Comparison of ENCODE assay signal across 28 mouse cellular contexts in the genomic region with DNA sequence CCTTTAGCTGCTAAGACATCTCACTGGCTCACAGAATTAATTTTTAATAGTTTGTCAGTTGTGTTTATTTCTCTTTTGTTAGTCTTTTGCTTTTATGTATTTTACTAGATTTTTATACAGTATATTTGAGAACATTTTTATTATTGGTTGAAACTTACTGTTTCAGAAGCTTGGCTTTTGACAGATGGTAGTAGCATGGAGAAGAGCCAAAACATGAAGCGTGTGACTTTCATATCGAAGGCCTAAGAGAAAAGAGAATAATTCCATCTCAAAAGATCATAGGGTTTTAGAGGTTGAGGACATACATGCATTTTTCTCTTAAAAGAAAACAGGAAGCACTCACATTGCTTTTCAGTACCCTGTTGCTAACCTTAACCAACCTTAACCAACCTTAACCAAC. TPM values are rescaled to one million over a fixed set of nuclear protein-coding genes. Genes with fewer than 3 reads are reported as not detected.
"Had no signal": no experiment of that assay in that cellular context is flagged by ENCODE, and none has a peak within 500 bp of the region (broad histone marks: within the 10 kb centered on the region; RNA-seq: fewer than 3 reads in every experiment).

No protein-coding gene starts in this region.

- DNase-seq: kidney, adult 11 months; kidney, adult 8-10 months; kidney, postnatal 10 days; kidney, postnatal 36 days; liver; lung, adult 18-20 months; lung, postnatal 10 days; lung, postnatal 36 days; right cerebral cortex, postnatal 25 days; spleen, adult 18-20 months; thymus, adult 2 months; thymus, postnatal 14 days; thymus, postnatal 4 days had no signal

- H3K9ac ChIP-seq: kidney, embryonic 15.5 days; limb, embryonic 13.5 days; liver, embryonic 12.5 days; liver, embryonic 15.5 days; lung, embryonic 15.5 days; midbrain, embryonic 13.5 days; stomach, embryonic 15.5 days had no signal

- H3K4me1 ChIP-seq: kidney, embryonic 15.5 days; limb, embryonic 10.5 days; limb, embryonic 13.5 days; liver, embryonic 12.5 days; liver, embryonic 15.5 days; lung, embryonic 15.5 days; megakaryocyte, embryonic 14.5 days; midbrain, embryonic 10.5 days; midbrain, embryonic 13.5 days; stomach, embryonic 15.5 days had no signal

- ATAC-seq: liver, embryonic 12.5 days; midbrain, embryonic 13.5 days had no signal

- H3K4me2 ChIP-seq: kidney, embryonic 15.5 days; limb, embryonic 13.5 days; liver, embryonic 12.5 days; liver, embryonic 15.5 days; lung, embryonic 15.5 days; midbrain, embryonic 13.5 days; stomach, embryonic 15.5 days had no signal

- H3K27me3 ChIP-seq: kidney, embryonic 15.5 days; limb, embryonic 13.5 days; liver, embryonic 12.5 days; liver, embryonic 15.5 days; lung, embryonic 15.5 days; megakaryocyte, embryonic 14.5 days; midbrain, embryonic 13.5 days; stomach, embryonic 15.5 days had no signal

- H3K4me3 ChIP-seq: kidney, embryonic 15.5 days; limb, embryonic 10.5 days; limb, embryonic 13.5 days; liver, embryonic 12.5 days; liver, embryonic 15.5 days; lung, embryonic 15.5 days; megakaryocyte, embryonic 14.5 days; midbrain, embryonic 10.5 days; midbrain, embryonic 13.5 days; stomach, embryonic 15.5 days had no signal

- H3K27ac ChIP-seq: kidney, embryonic 15.5 days; limb, embryonic 10.5 days; limb, embryonic 13.5 days; liver, embryonic 12.5 days; liver, embryonic 15.5 days; lung, embryonic 15.5 days; midbrain, embryonic 10.5 days; midbrain, embryonic 13.5 days; stomach, embryonic 15.5 days had no signal

- H3K36me3 ChIP-seq: liver, embryonic 12.5 days; liver, embryonic 15.5 days; lung, embryonic 15.5 days; stomach, embryonic 15.5 days had no signal

- H3K9me3 ChIP-seq: kidney, embryonic 15.5 days; limb, embryonic 10.5 days; limb, embryonic 13.5 days; liver, embryonic 12.5 days; liver, embryonic 15.5 days; lung, embryonic 15.5 days; megakaryocyte, embryonic 14.5 days; midbrain, embryonic 10.5 days; midbrain, embryonic 13.5 days; stomach, embryonic 15.5 days had no signal

RNA-seq across cellular contexts. Expression of gene Lrrc19, which starts 6.8 kb away (rescaled TPM):
- total RNA-seq: layer of hippocampus, adult 18-20 months; left cerebral cortex, adult 18-20 months; left cerebral cortex, postnatal 25 days; midbrain, postnatal 0 days had no signal
- polyA plus RNA-seq: testis, adult 2 months; thymus, adult 2 months had no signal
